Mouse (Mus musculus): ENCODE measurements around the gene Ak5. TPM values are rescaled to one million over a fixed set of nuclear protein-coding genes. Genes with fewer than 3 reads are reported as not detected.
A peak's percentile ranks its signal among the peaks of the same experiment; 100 is the strongest.
"Not testable (repeated sequence)": the region's sequence is repeated elsewhere in the genome, so short reads cannot be mapped to it uniquely, and the experiment has no call there.

Ak5 gene
- polyA plus RNA-seq, 1 experiment from 2014 or later: 16.3 TPM

GRCm38 (mm10) chr3:152620058-152620457 lies 48.1 kb downstream of the Ak5 start:
- H3K27ac ChIP-seq (replicated peaks): no peak overlapping the region
- no peaks in the 10 kb centered on the region for H3K36me3 ChIP-seq
- 74% methylated on average over 11 of the region's 11 CpGs for WGBS
- ATAC-seq (ENCODE audit: low FRiP score, low read depth): no peak
- no peak overlapping the region for H3K9ac ChIP-seq
- H3K9me3 ChIP-seq: no peaks in the 10 kb centered on the region
- H3K27me3 ChIP-seq: no peaks in the 10 kb centered on the region
- peak overlapping the region; percentile 9; the same call in 1 of the 2 replicates for H3K4me2 ChIP-seq
- no peak overlapping the region for H3K4me3 ChIP-seq
- H3K4me1 ChIP-seq (replicated peaks): 0 out of 2 replicates have a peak, but pooled peaks cover 6% of the 10 kb centered on the region

GRCm38 (mm10) chr3:152609076-152609475 lies 59.1 kb downstream of the Ak5 start:
- H3K4me3 ChIP-seq: no peak overlapping the region
- no peak for ATAC-seq (ENCODE audit: low FRiP score, low read depth)
- H3K4me1 ChIP-seq (replicated peaks): no peaks in the 10 kb centered on the region
- WGBS: 79% methylated on average over 5 of the region's 5 CpGs
- no peaks in the 10 kb centered on the region for H3K36me3 ChIP-seq
- no peaks in the 10 kb centered on the region for H3K27me3 ChIP-seq
- H3K4me2 ChIP-seq: no peak overlapping the region
- no peak overlapping the region for H3K9ac ChIP-seq
- no peak overlapping the region for H3K27ac ChIP-seq (replicated peaks)
- H3K9me3 ChIP-seq: no peaks in the 10 kb centered on the region

- ATAC-seq (ENCODE audit: low FRiP score, low read depth): peak; percentile 65; the same call in 1 of the 2 replicates
- 64% methylated on average over 11 of the region's 11 CpGs for WGBS
- H3K4me2 ChIP-seq: no peak overlapping the region
Observed at GRCm38 (mm10) chr3:152605849-152606248, 62.3 kb downstream of the Ak5 start.

GRCm38 (mm10) chr3:152599679-152600078 lies 68.5 kb downstream of the Ak5 start:
- ATAC-seq (ENCODE audit: low FRiP score, low read depth): no peak
- H3K4me1 ChIP-seq (replicated peaks): 0 out of 2 replicates have a peak, but pooled peaks cover 3% of the 10 kb centered on the region
- H3K36me3 ChIP-seq: no peaks in the 10 kb centered on the region
- no peak overlapping the region for H3K4me3 ChIP-seq
- no peak overlapping the region for H3K4me2 ChIP-seq
- 39% methylated on average over 6 of the region's 6 CpGs for WGBS
- no peaks in the 10 kb centered on the region for H3K27me3 ChIP-seq
- H3K9ac ChIP-seq: no peak overlapping the region
- H3K9me3 ChIP-seq: no peaks in the 10 kb centered on the region
- H3K27ac ChIP-seq (replicated peaks): no peak overlapping the region

More at GRCm38 (mm10) chr3:152605849-152606248, 62.3 kb downstream of the Ak5 start:
- H3K4me1 ChIP-seq (replicated peaks): no peaks in the 10 kb centered on the region
- H3K27me3 ChIP-seq: no peaks in the 10 kb centered on the region
- no peak overlapping the region for H3K9ac ChIP-seq
- H3K4me3 ChIP-seq: no peak overlapping the region
- H3K9me3 ChIP-seq: no peaks in the 10 kb centered on the region
- H3K27ac ChIP-seq (replicated peaks): no peak overlapping the region
- no peaks in the 10 kb centered on the region for H3K36me3 ChIP-seq

- Histone ChIP-seq H3K27me3 (no peaks in the 10 kb centered on the region), H3K27ac (replicated peaks) (no peak overlapping the region), H3K4me2 (no peak overlapping the region), H3K4me3 (no peak overlapping the region), H3K9me3 (no peaks in the 10 kb centered on the region), H3K9ac (no peak overlapping the region), H3K36me3 (no peaks in the 10 kb centered on the region), H3K4me1 (replicated peaks) (0 out of 2 replicates have a peak, but pooled peaks cover 3% of the 10 kb centered on the region)
- 90% methylated on average over 7 of the region's 7 CpGs for WGBS
- no peak for ATAC-seq (ENCODE audit: low FRiP score, low read depth)
Observed at GRCm38 (mm10) chr3:152596406-152597050, 71.6 kb downstream of the Ak5 start.

GRCm38 (mm10) chr3:152592767-152593425 lies 75.3 kb downstream of the Ak5 start:
- no peak for ATAC-seq (ENCODE audit: low FRiP score, low read depth)
- H3K4me2 ChIP-seq: no peak overlapping the region

GRCm38 (mm10) chr3:152590491-152590890 lies 77.7 kb downstream of the Ak5 start:
- 91% methylated on average over 7 of the region's 7 CpGs for WGBS
- no peak for ATAC-seq (ENCODE audit: low FRiP score, low read depth)
- H3K4me3 ChIP-seq: no peak overlapping the region

More at GRCm38 (mm10) chr3:152592767-152593425, 75.3 kb downstream of the Ak5 start:
- WGBS: 76% methylated on average over 8 of the region's 8 CpGs
- Histone ChIP-seq H3K36me3 (no peaks in the 10 kb centered on the region), H3K4me1 (replicated peaks) (no peaks in the 10 kb centered on the region), H3K27ac (replicated peaks) (no peak overlapping the region), H3K4me3 (no peak overlapping the region), H3K27me3 (no peaks in the 10 kb centered on the region), H3K9me3 (no peaks in the 10 kb centered on the region), H3K9ac (no peak overlapping the region)

GRCm38 (mm10) chr3:152589101-152589500 lies 79.1 kb downstream of the Ak5 start:
- not testable (repeated sequence) for ATAC-seq (ENCODE audit: low FRiP score, low read depth); H3K27me3 ChIP-seq; H3K9me3 ChIP-seq; H3K4me2 ChIP-seq; H3K27ac ChIP-seq (replicated peaks); H3K9ac ChIP-seq; H3K4me1 ChIP-seq (replicated peaks); H3K36me3 ChIP-seq; H3K4me3 ChIP-seq
- WGBS: 95% methylated on average over 3 of the region's 3 CpGs

More at GRCm38 (mm10) chr3:152590491-152590890, 77.7 kb downstream of the Ak5 start:
- Histone ChIP-seq H3K4me2 (no peak overlapping the region), H3K36me3 (no peaks in the 10 kb centered on the region), H3K4me1 (replicated peaks) (no peaks in the 10 kb centered on the region), H3K27ac (replicated peaks) (no peak overlapping the region), H3K27me3 (no peaks in the 10 kb centered on the region), H3K9me3 (no peaks in the 10 kb centered on the region), H3K9ac (no peak overlapping the region)

GRCm38 (mm10) chr3:152587007-152587406 lies 81.2 kb downstream of the Ak5 start:
- WGBS: 78% methylated on average over 2 of the region's 2 CpGs

GRCm38 (mm10) chr3:152586191-152586590 lies 82.0 kb downstream of the Ak5 start:
- Histone ChIP-seq H3K4me3 (no peak overlapping the region), H3K27me3 (no peaks in the 10 kb centered on the region), H3K9ac (no peak overlapping the region), H3K4me1 (replicated peaks) (no peaks in the 10 kb centered on the region), H3K9me3 (no peaks in the 10 kb centered on the region), H3K27ac (replicated peaks) (no peak overlapping the region), H3K4me2 (no peak overlapping the region), H3K36me3 (no peaks in the 10 kb centered on the region)
- no peak for ATAC-seq (ENCODE audit: low FRiP score, low read depth)
- 77% methylated on average over 8 of the region's 8 CpGs for WGBS

More at GRCm38 (mm10) chr3:152587007-152587406, 81.2 kb downstream of the Ak5 start:
- no peak overlapping the region for H3K4me2 ChIP-seq
- H3K36me3 ChIP-seq: no peaks in the 10 kb centered on the region
- no peaks in the 10 kb centered on the region for H3K4me1 ChIP-seq (replicated peaks)
- no peak overlapping the region for H3K4me3 ChIP-seq
- no peak for ATAC-seq (ENCODE audit: low FRiP score, low read depth)
- no peaks in the 10 kb centered on the region for H3K27me3 ChIP-seq
- H3K9me3 ChIP-seq: no peaks in the 10 kb centered on the region
- no peak overlapping the region for H3K9ac ChIP-seq
- H3K27ac ChIP-seq (replicated peaks): no peak overlapping the region

GRCm38 (mm10) chr3:152585581-152585980 lies 82.6 kb downstream of the Ak5 start:
- Histone ChIP-seq H3K4me2 (no peak overlapping the region), H3K27ac (replicated peaks) (no peak overlapping the region), H3K4me1 (replicated peaks) (no peaks in the 10 kb centered on the region), H3K9ac (no peak overlapping the region), H3K27me3 (no peaks in the 10 kb centered on the region), H3K36me3 (no peaks in the 10 kb centered on the region), H3K4me3 (no peak overlapping the region), H3K9me3 (no peaks in the 10 kb centered on the region)
- 71% methylated on average over 6 of the region's 6 CpGs for WGBS
- ATAC-seq (ENCODE audit: low FRiP score, low read depth): no peak

- Histone ChIP-seq H3K9me3 (no peaks in the 10 kb centered on the region), H3K4me1 (replicated peaks) (peaks cover 8% of the 10 kb centered on the region), H3K27ac (replicated peaks) (no peak overlapping the region), H3K9ac (no peak overlapping the region), H3K36me3 (no peaks in the 10 kb centered on the region), H3K27me3 (no peaks in the 10 kb centered on the region), H3K4me3 (no peak overlapping the region), H3K4me2 (no peak overlapping the region)
- ATAC-seq (ENCODE audit: low FRiP score, low read depth): no peak
Observed at GRCm38 (mm10) chr3:152583033-152583432, 85.1 kb downstream of the Ak5 start.

All from hindbrain, embryonic 15.5 days (tissue).